Mouse (Mus musculus): Measurements from ENCODE around the gene Lepr.

The Lepr gene
- long read RNA-seq, experiment 1, full-length matches to known transcripts = 2 of 3 reads
- long read RNA-seq, experiment 1, partial matches to known transcripts = 1 of 3 reads
- long read RNA-seq, experiment 1, other reads (novel, unspliced or antisense) = 0 of 3 reads
- long read RNA-seq, experiment 2, partial matches to known transcripts = 0 of 1 reads
- long read RNA-seq, experiment 2, other reads (novel, unspliced or antisense) = 1 of 1 reads

GRCm38 (mm10) chr4:101717367-101718121 is at the start of gene Lepr:
Lepr (plus strand) TSS chr4:101717404.
- intact Hi-C loops (cut with DNase I) = no loop called here

GRCm38 (mm10) chr4:101669161-101669560 is 48.0 kb upstream of the Lepr start:
- intact Hi-C loops (cut with DNase I) = no loop called here

- intact Hi-C loops (cut with DNase I) = no loop called here
These were observed 47.4 kb upstream of the Lepr start for GRCm38 (mm10) chr4:101669811-101670210.

GRCm38 (mm10) chr4:101674790-101675189 is 42.4 kb upstream of the Lepr start:
- intact Hi-C loops (cut with DNase I) = no loop called here

GRCm38 (mm10) chr4:101675726-101676125 is 41.5 kb upstream of the Lepr start:
- intact Hi-C loops (cut with DNase I) = no loop called here

- intact Hi-C loops (cut with DNase I) = no loop called here
These were observed 34.6 kb upstream of the Lepr start for GRCm38 (mm10) chr4:101682620-101683019.

GRCm38 (mm10) chr4:101683086-101683485 is 34.1 kb upstream of the Lepr start:
- intact Hi-C loops (cut with DNase I) = no loop called here

- intact Hi-C loops (cut with DNase I) = no loop called here
These were observed 32.4 kb upstream of the Lepr start for GRCm38 (mm10) chr4:101684821-101685220.

GRCm38 (mm10) chr4:101686227-101686810 is 30.9 kb upstream of the Lepr start:
- intact Hi-C loops (cut with DNase I) = no loop called here

- intact Hi-C loops (cut with DNase I) = no loop called here
These were observed 28.0 kb upstream of the Lepr start for GRCm38 (mm10) chr4:101689241-101689640.

GRCm38 (mm10) chr4:101689645-101690044 is 27.6 kb upstream of the Lepr start:
- intact Hi-C loops (cut with DNase I) = no loop called here

GRCm38 (mm10) chr4:101692892-101693291 is 24.3 kb upstream of the Lepr start:
- intact Hi-C loops (cut with DNase I) = no loop called here

- intact Hi-C loops (cut with DNase I) = no loop called here
These were observed 22.7 kb upstream of the Lepr start for GRCm38 (mm10) chr4:101694529-101694928.

GRCm38 (mm10) chr4:101697236-101697635 is 20.0 kb upstream of the Lepr start:
- intact Hi-C loops (cut with DNase I) = no loop called here

- intact Hi-C loops (cut with DNase I) = no loop called here
These were observed 17.8 kb upstream of the Lepr start for GRCm38 (mm10) chr4:101699423-101699822.

GRCm38 (mm10) chr4:101700892-101701640 is 16.1 kb upstream of the Lepr start:
- intact Hi-C loops (cut with DNase I) = no loop called here

- intact Hi-C loops (cut with DNase I) = no loop called here
These were observed 11.9 kb upstream of the Lepr start for GRCm38 (mm10) chr4:101705325-101705724.

GRCm38 (mm10) chr4:101707234-101707633 is 10.0 kb upstream of the Lepr start:
- intact Hi-C loops (cut with DNase I) = no loop called here

GRCm38 (mm10) chr4:101707953-101708352 is 9.3 kb upstream of the Lepr start:
- intact Hi-C loops (cut with DNase I) = no loop called here

GRCm38 (mm10) chr4:101710361-101710760 is 6.8 kb upstream of the Lepr start:
- intact Hi-C loops (cut with DNase I) = no loop called here

GRCm38 (mm10) chr4:101711100-101711499 is 6.1 kb upstream of the Lepr start:
- intact Hi-C loops (cut with DNase I) = no loop called here

- intact Hi-C loops (cut with DNase I) = no loop called here
These were observed 4.6 kb upstream of the Lepr start for GRCm38 (mm10) chr4:101712563-101712962.
